Mouse (Mus musculus) lung, postnatal 36 days (tissue): ENCODE measurements at regions not wholly inside any gene's neighbourhood (a gene's known extent, or its start where the extent isn't known, plus 50 kb on each side); places are given as distances from the start of the nearest gene placed in this dataset.
A peak's percentile ranks its signal among the peaks of the same experiment; 100 is the strongest.
"Not testable (repeated sequence)": the region's sequence is repeated elsewhere in the genome, so short reads cannot be mapped to it uniquely, and the experiment has no call there.

Experiments
- DNase-seq: peaks from one replicate; pipeline ENCODE4 v3.0.0; 2022; ENCODE audit warnings: mixed read lengths

DNA sequence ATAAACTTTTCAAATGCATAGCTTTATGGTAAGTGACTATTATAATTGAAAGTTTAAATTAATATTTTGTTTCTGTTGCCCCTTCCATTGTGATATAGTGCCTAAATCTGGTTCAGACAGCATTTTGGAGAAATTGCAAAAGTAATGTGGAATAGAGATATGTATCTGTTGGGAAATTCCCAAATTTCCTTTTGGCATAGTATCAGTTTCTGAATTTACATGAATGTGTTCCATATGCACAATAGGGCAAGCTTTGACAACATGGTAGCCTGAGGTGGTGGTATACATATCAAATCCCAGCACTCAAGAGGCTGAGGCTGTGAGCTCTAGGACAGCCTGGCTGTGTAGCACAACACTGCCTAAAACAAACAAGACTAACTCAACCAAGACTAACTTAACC is 147.2 kb upstream of the Supt20 start:
- DNase-seq: no peak

DNA sequence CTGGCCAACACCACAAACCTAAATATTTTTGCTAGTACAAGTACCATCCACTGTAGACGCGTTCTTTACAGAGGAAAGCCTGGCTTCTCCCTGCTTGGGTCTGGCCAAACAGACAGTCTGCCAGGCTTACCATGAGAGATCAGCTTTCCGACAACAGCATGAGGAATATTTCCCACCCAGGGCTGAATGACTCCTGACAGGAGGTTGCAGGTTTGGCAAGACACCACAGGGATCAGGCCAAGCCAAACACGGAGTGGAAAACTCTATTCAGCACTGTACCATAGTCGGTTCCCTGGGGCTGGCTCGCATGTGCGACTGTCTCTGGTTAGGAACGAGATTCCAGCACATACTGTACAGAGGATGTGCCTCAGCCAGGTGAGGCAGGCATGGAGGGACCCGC is 140.7 kb upstream of the Supt20 start:
- DNase-seq: peak; percentile 19

DNA sequence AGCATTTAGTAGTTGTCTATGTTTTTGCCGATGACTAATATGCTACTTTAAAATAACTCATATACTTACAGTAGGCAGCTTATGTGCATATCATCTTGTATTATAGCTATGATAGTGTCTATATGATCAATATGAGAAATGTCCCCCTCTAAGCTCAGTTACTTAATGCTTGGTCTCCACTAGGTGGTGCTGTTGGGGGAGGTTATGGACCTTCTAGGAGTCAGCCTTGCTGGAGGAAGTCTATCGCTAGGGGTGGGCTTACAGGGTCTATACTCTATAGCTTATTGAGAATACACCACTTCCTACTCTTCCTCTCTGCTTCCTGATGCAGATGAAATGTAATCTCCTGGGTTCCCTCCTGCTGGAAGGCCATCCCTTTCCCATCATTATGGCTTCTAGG is 136.7 kb upstream of the Supt20 start:
- DNase-seq: no peak

DNA sequence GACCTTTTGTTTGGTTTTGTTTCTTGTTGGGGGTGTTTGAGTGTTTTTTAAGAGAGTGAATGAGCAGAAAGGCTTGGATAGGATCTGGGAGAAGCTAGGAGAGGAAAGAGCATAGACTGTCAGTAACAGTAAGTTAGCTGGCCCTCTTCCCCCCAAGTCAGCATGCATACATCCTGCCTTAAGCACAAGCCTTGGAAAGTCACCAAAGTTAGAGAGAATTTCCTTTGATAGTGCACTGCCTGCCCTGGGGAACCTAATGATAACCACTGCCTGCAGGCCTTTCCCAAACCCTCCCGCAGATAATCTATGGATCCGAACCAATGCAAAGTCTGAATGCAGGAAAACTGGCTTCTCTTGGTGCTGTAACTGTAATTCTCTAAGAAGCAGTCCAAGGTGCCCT is 133.6 kb upstream of the Supt20 start:
- DNase-seq: no peak

DNA sequence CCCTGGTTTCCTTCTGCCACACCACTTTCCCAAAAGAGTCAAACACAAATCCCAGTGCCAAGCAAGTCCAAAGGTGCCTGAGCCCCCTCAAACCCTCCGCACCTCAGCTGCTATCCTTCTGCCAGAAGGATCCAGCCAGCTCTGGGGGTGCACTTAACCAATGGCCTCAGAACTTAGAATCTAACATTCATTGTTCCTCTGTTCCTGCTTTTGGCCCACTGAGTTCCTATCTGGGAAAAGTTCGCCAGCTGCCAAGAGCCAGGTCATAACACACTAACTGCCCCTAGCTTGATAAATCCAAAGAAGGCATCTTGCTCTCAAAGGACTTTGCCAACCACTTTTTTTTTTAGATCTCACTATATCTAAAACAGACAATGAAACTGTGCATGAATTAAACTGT is 133.1 kb upstream of the Supt20 start:
- no peak for DNase-seq

DNA sequence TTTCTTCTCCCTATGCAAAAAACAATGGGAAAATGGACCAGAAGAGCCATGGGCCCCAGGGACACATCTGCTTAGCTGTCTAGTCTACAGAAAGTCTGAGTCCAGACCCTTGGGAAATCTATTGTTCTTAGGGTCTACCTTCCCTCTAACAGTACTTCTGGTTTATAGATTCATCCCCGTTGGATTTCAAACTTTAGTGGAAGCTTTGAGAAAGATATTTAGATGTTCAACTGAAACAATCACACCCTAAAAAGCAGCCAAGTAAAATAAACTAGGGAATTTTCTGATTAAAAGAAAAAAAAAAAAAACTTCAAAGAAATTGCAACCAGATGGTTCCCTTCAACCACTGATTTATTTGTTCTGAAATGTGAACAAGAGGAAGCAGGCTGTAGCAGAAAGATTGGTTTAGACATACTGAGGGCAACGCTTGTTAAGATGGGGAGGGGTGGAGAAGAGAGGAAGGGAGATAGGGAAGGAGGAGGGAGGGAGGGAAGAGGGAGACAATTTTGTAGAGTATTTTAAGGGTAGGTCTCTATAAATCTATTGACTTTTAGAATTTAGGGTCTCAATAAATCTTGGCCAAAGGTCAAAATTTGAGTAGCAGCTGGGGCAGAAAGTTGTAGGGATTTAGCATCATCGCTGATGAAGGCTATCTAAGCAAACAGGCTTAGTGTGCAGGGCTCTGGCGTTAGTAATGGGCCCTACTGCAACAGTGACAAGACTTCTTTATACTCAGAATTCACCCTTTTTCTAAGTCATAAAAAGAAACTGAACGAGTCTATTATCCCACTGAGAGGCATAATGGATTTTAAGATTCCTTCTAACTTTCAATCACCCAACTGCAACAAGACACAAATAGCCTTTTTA is 132.3 kb upstream of the Supt20 start:
- no peak for DNase-seq

DNA sequence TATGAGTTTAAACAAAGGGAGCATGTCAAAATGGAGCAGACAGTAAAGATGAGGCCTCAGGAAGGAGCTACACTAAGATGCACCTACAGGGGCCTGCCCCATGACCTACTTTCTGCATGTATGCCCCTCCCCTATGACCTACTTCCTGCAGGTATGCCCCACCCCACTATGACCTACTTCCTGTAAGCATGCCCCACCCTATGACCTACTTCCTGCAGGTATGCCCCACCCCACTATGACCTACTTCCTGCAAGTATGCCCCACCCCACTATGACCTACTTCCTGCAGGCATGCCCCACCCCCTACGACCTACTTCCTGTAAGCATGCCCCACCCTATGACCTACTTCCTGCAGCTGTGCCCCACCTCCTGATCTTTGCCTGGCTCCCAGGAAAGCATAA is 125.3 kb upstream of the Supt20 start:
- no peak for DNase-seq

DNA sequence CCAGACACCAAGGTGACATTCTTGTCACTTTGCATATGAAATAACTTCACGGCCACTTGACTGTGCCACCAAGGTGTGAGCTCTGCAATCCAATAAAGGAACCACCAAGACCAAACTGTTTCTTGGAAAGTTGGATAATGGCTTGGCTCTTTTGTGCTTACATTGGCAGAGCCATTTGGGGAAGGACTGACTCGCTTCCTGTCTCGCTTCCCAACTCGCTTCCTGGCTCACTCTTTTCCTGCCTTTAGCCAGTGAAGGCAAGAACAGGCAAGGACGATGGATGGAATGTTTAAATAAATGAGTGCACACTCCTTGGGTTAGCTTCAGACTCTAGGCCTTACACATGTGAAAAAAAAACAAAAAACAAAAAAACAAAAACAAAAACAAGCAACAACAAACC is 124.5 kb upstream of the Supt20 start:
- DNase-seq: no peak

DNA sequence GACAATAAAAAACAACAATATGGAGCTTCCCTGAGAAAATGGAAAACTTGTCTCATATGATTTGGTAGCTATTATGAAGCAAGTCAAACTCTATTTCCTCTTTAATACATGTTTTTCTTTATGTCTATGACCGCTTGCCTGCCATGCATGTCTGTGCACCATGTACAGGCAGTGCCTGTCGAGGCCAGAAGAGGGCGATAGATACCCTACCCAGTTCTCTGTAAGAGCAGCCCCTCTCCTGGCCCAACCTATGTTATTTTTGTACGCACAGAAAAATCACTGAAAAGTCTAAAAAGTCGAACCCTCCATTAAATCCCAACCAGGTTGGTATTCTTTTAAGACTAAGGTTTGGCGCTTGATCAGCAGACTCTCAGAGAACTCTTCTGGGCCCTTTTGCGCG is 122.1 kb upstream of the Supt20 start:
- no peak for DNase-seq

DNA sequence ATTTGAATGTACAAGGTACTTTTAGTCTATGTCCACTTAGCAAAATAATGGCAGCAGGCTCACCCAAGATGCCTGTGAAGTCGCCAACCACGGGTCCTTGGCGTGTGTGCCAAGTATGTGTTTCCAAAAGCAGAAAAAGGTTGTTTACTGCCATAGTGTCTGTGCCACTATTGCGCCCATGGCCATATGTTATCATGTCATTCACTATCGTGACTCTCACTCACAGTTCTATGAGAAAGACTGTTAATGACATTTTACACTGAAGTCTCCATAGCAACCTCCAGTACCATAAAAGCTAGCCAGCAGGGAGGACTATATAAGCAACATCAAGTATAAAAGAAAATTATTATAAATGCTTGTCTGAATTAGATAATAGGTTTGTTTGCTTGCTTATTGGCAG is 114.8 kb upstream of the Supt20 start:
- DNase-seq: no peak

DNA sequence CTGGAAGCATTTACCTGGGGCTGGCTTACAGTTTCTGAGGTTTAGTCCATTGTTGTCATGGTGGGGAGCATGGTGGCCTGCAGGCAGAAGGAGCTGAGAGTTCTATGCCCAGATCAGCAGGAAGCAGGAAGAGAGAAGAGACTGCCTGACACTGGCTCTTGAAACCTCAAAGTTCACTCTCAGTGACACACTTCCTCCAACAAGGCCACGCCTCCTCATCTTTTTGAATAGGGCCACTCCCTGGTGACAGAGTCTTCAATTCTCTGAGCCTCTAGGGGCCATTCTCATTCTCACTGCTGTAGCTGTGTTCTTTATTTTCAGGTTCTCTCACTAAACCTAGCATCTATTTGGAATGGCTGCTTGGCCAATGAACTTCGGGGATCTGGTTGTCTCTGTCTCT is 113.2 kb upstream of the Supt20 start:
- DNase-seq: no peak

DNA sequence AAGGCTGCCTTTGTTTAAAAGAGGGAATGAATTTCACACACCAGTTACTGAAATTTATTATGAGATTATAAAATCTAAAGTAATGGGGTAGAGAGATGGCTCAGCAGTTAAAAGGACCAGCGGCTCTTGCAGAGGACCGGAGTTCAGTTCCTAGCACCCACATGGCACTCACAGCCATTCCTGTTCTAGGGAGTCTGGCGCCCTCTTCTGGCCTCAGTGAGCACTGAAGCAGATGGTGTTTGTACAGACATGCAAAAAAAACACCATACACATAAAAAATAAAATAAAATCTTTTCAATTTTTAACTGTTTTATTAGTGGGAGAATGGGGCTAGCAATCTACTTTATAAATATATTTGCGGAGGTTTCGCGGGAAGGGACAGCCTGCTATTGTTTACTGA is 112.3 kb upstream of the Supt20 start:
- DNase-seq: no peak

DNA sequence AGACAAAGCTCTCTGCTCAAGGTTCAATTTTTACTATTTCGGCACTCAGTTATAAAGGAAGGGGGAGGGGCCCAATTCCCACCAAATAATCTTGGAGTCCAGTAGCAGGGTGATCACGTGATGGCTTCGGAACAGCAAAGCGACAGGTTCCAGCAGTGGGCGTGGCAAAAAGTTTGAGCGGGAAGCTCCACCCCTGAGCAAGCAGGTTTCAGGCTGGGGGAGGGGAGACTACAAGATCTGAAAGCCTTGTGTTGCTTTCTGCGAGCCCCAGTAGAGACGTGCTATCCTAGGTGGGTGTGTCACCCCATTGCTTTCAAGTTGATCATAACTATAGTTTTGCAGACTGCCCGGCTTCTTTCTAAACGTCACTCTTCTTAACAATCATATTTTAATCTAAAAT is 106.8 kb upstream of the Supt20 start:
- not testable (repeated sequence) for DNase-seq

DNA sequence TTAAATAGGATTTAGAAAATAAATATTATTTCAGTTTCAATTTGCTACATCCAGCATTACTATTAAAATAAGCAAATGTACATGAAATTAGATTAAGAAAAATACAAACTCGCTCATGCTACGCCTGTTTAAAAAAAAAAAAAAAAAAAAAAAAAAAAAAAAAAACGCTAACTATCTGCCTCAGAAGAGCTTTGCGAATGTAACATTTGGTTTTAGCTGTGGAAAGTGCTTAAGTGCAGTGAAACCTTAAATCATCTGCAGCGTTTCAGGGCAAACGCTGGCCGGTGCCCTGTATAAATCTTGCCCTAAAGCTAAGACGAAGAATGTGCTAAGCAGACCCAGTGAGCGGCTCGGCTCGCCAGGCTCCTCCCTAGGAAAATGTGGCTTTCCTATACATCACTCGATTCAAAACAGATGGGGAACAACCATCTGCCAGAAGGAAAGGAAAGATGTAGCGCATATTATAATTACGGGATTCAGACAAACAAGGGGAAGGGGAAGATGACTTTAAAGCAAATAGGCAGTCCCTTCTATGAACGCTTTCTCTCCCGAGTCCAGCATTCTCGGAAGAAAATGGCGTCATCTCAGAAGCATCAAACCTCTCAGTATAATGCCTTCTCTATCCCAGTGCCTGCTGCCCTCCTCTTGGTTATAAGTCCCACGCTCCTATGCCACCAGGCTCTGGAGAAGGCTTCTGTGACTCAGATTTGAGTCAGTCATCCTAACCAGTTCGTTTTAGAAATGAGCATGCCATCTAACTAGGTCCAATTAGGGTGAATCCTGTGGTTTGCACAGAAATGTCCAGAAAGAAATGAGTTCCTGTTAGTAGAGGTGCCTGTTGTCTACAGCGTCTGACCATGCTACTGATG is 105.2 kb upstream of the Supt20 start:
- no peak for DNase-seq

DNA sequence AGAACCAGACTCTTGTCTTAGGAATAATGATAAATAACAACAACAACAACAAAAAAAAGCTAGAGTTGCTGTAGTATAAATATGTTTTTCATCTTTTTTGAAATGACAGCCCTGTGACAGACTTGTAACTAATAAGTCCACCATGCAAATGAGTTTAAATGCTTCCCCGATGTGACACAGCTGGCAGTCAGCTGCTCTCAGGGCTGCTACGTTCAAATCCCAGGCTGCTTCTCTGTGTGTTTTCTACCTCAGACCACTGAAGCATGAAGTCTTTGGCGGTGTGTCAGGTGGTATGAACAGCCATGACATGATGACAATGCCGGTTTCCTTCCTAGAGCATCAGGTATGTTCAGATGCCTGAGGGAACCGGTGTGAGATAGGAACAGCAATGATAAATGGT is 104.4 kb upstream of the Supt20 start:
- DNase-seq: no peak

DNA sequence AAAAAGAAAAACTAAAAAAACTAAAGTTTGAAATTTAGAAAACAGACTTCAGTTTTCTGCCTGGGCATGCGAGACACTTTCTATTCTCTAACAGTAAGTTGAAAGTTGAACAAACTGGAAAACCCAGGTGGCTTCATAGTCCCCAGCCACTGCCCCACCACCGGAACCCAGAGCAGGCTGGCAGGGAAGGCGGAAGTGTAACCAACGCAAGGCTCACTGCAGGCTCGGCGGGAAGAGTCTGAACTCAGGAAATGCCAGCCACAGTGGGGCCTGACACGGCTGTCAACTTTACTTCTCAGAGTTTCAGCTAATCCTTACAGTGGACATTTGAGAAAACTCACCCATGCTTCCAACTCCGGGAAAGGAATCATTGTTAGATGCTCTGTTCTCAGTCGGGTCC is 102.6 kb upstream of the Supt20 start:
- DNase-seq: peak; percentile 21

DNA sequence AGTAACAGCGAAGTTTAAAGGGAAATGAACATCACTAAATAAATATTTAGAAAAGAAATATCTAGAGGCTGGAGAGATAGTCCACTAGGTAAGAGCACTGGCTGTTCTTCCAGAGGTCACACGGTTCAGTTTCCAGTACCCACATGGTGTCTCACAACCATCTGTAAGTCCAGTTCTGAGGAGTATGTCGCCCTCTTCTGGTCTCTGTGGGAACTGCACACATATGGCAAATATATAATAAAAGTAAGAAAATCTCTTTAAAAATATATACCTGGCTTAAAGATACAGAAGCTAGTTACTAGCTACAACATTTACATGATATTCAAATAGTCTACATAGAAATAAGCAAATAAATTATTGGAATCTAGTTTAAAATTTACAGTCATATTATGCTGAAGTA is 101.4 kb upstream of the Supt20 start:
- DNase-seq: no peak

DNA sequence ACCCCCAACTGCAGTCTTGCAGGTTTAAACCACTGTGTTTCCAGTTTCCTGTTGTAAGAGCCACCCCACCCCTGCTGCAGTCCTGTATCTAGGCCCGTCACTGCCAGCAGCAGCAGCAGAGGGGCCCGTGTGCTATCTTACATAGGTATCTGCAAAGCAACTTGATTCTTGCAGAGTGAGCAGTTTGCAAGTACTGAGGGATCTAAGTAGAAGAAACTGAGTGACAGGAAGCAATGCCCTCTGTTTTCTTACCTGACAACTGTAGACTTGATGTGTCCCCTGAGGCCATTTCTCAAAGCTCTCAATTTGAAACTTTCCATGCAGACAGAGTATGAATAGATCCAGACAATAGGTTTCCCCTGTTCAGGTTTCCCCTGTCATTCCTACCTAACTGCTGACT is 100.5 kb upstream of the Supt20 start:
- no peak for DNase-seq

DNA sequence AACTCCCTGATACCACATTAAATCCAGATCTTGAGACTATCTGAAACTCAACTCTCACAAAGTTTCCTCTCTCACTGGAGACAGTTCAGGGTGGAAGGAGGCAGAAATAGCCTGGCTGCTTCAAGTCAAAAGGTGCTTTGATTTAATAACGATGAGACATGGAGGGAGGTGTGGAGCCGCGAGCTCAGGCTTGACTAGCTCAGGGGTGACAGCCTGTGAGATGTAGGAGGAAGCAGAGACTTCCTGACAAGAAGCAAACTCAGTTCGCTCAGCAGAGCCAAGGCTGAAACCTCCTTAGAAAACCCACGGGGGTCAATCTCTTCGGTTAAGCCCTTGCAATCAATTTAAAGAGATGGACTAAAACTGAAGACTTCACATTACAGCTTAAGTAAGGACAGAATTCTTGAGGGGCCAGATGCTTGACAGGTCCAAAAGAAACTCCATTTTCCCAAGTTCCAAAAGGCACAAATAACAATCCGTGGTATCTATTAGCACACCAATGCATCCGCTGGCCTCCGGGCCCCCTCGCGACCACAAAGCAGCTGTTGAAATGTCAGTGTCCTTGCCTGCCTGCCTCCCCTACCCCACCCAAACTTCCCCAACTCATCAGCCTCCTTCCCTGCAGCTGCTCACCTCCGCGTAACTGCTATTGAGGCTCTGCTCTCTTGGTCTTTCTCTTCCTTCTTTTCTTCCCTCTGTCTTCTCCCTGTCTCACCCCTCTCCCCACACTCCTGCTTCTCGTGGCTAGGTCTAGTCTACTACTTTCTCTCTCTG is 99.8 kb upstream of the Supt20 start:
- no peak for DNase-seq

DNA sequence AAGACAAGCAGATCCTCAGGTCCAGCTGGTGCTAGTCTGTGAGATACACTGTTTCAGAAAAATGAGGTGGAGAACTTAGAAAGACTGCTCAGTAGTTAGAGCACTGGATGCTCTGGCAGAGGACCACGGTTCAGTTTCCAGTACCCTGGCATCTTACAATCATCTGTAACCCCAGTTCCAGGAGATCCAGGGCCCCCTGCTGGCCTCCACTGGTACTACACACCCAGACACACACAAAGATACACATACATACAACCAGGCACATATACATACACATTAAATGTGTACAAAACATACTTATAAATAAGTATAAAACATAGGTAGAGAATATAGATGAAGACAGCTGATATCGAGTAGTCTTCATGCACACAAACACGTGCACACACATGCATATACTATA is 97.4 kb upstream of the Supt20 start:
- DNase-seq: no peak

DNA sequence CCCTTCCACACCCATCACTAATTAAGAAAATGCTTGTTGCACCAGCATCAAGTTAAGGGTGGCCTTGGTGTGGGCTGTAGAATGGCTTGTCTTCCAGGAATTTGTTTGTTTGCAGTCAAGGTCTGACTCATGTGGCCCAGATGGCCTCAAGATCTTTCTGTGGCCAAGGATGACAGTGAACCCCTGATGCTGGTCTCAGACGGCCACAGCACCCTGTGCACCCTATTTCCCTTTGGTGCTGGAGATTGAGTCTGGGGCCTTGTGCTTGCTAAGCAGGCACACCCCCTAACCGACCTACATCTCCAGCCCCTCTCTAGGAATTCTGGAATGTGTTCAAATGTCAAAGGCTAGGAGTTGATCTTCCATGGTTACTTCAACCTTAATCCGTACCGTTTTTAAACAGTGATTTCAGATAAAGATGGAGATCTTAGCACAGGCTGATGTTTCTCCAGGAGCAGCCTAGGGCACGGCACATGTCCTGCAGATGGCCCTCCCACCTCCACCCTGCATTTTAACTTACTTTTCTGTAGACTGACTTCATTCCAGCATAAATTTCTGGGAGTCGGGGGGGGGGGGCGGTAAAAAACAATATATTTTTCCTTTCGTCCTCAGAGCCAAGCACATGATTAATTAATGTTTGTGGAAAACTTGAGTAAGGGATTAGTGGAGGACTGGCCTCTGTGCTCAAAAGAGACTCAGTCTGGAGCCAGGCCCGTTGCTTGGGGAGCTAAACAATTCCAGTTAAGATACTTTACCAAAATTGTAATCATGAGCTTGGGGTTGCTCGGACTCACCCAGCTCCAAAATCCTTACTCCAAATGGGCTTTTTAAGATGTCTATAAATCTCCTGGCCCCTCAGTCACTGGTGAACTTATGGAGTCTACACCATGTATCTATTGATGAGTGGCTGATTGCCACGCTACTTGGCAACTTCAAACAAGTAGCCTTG is 95.0 kb upstream of the Supt20 start:
- DNase-seq: no peak

DNA sequence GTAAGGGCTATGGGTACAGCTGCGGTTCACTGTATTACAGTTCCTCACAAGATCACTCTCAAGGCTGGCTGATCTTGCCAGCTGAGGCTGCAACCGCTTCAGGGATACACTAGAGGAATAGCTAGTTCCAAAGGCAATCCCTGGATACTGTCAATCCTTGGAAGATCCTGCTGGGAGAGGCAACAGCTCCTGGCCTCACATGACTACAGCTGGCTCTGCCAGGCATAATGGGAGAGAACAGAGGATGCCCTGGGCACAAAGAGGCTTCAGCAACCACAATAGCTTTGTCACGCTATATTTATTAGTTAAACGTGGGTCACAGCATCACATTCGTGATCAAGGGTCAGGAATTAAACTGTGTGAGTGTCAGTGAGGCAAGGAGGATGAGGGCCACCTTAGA is 94.3 kb upstream of the Supt20 start:
- DNase-seq: no peak
